Mouse (Mus musculus) kidney, embryonic 16.5 days (tissue): ENCODE results near the gene Pianp. TPM values are rescaled to one million over a fixed set of nuclear protein-coding genes. Genes with fewer than 3 reads are reported as not detected.

Experiments
- ATAC-seq: fragments of 200-750 bp; cut with Nextera tagmentation; 2 replicates; pipeline ENCODE4 v1.8.0; 2017; ENCODE audit warnings: moderate TSS enrichment; ENCODE audit not compliant: low FRiP score, low TSS enrichment
- H3K27ac ChIP-seq: fragments of 300-500 bp; sonication (generic); 2 replicates; pipeline ENCODE4 v1.5.1; 2014; ENCODE audit warnings: low read length
- H3K27me3 ChIP-seq: fragments of 300-500 bp; sonication (generic); 2 replicates; pipeline ENCODE4 v1.6.1; 2014; ENCODE audit warnings: low read length, control low read depth, mixed read lengths; ENCODE audit not compliant: insufficient read depth
- H3K36me3 ChIP-seq: fragments of 300-500 bp; sonication (generic); 2 replicates; pipeline ENCODE4 v1.6.1; 2014; ENCODE audit warnings: low read length, control low read depth, mixed read lengths; ENCODE audit not compliant: insufficient read depth
- H3K4me1 ChIP-seq: fragments of 300-500 bp; sonication (generic); 2 replicates; pipeline ENCODE4 v1.6.1; 2014; ENCODE audit warnings: low read length, control low read depth, mixed read lengths; ENCODE audit not compliant: insufficient read depth
- H3K4me2 ChIP-seq: fragments of 300-500 bp; sonication (generic); replicated peaks from 2 replicates; pipeline ENCODE4 v1.6.1; 2014; ENCODE audit warnings: low read depth, low read length
- H3K4me3 ChIP-seq: fragments of 300-500 bp; sonication (generic); 2 replicates; pipeline ENCODE4 v1.5.1; 2014; ENCODE audit warnings: mild to moderate bottlenecking, low read length
- H3K9ac ChIP-seq: fragments of 300-500 bp; sonication (generic); replicated peaks from 2 replicates; pipeline ENCODE4 v1.6.1; 2014; ENCODE audit warnings: low read length
- H3K9me3 ChIP-seq: fragments of 300-500 bp; sonication (generic); 2 replicates; pipeline ENCODE4 v1.6.1; 2016; ENCODE audit warnings: low read length, control low read depth
- WGBS: fragments of 180-500 bp; shearing (Covaris S2); extraction: QIAGEN DNeasy Blood & Tissue Kit; methylation state at CpG from one replicate; pipeline ENCODE4 v1.1.7; 2014; 5-methylcytosine and 5-hydroxymethylcytosine counted together
- polyA plus RNA-seq: library from polyadenylated mRNA; unstranded; fragments of >200 nt; fragmentation: Nextera tagmentation; extraction: Ambion mirVana; gene quantifications from 2 replicates; pipeline ENCODE4 v1.2.1, GENCODE M21; 2015

Pianp gene
- polyA plus RNA-seq, 1 experiment from 2014 or later: 2.3 TPM

DNA sequence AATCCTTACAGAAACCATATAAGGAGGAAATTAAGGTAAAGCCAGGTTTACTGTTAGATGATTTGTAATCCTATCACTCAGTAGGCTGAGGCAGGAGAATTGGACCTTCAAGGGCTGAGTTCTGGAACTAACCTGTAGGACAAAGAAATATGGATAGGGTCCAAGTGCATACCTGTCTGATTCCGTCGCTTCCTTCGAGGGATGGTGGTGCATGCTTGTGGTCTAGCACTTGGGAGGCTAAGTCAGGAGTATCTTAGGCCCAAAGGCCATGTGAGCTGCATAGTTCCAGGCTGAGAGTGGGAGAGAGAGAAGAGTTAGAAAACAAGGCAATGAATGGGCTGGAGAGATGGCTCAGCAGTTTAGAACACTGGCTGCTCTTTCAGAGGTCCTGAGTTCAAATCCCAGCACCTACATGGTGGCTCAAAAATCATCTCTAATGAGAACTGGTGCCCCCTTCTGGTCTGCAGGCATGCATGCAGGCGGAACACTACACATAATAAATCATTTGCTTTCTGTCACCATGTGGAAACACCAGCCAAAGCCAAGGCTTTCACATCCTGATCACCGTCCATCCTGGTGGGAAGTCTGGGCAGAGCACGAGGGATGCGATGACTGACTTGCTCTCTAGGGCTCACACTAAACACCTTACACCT is 29.9 kb upstream of the Pianp start:
- WGBS: 90% methylated on average over 7 of the region's 7 CpGs
- no peak overlapping the region; the same call in 1 of the 2 replicates for H3K9ac ChIP-seq

DNA sequence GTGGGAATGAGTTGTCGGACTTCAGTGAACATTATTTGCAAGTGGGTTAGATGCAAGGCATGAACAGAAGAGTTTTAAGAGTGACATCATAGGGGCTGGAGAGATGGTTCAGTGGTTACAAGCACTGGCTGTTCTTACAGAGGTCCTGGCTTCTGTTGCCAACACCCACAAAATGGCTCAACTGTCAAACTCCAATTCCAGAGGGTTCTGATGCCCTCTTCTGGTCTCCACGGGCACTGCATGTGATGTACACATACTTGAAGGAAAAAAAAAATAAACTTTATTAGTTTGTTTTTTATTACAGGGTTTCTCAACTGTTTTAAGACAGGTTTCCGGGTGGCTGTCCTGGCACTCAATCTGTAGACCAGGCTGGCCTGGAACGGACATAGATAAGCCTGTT is 28.7 kb upstream of the Pianp start:
- H3K4me2 ChIP-seq: no peak overlapping the region
- H3K4me3 ChIP-seq: no peak overlapping the region
- H3K36me3 ChIP-seq: peaks cover 8% of the 10 kb centered on the region; the same call in 1 of the 2 replicates
- no peak overlapping the region for H3K27ac ChIP-seq
- H3K4me1 ChIP-seq: peaks cover 17% of the 10 kb centered on the region; the same call in 1 of the 2 replicates
- 67% methylated on average over 4 of the region's 4 CpGs for WGBS
- H3K27me3 ChIP-seq: no peaks in the 10 kb centered on the region
- no peak for ATAC-seq
- no peaks in the 10 kb centered on the region; the same call in 1 of the 2 replicates for H3K9me3 ChIP-seq
- H3K9ac ChIP-seq: no peak overlapping the region

More for the DNA sequence above, 29.9 kb upstream of the Pianp start:
- peak overlapping the region; percentile 97 for H3K4me2 ChIP-seq
- H3K27me3 ChIP-seq: no peaks in the 10 kb centered on the region
- no peaks in the 10 kb centered on the region; the same call in 1 of the 2 replicates for H3K9me3 ChIP-seq
- H3K4me1 ChIP-seq: peaks cover 17% of the 10 kb centered on the region; the same call in 1 of the 2 replicates
- ATAC-seq: no peak
- H3K4me3 ChIP-seq: peak overlapping the region; percentile 90; the same call in 1 of the 2 replicates
- no peak overlapping the region for H3K27ac ChIP-seq
- H3K36me3 ChIP-seq: peaks cover 18% of the 10 kb centered on the region

DNA sequence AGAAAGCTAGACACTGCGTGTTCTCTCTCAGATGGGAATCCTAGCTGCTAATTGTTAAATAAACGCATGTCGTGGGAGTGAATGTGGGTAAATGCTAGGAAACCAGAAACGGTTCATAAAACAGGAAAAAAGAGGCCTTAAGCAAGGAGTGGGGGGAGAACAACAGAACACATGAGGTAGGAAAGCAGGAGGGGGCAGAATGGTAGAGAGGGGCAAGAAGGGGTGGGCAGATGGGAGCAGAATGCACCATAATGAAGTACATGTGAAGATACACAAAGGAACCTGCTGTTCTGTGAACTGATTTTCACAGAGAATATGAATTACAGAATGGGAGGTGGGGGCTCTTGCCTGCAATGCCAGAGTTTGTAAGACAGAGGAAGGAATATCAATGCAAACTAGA is 4.3 kb upstream of the Pianp start:
- WGBS: 38% methylated on average over 4 of the region's 4 CpGs
- peaks cover 33% of the 10 kb centered on the region for H3K27me3 ChIP-seq
- H3K27ac ChIP-seq: no peak overlapping the region
- H3K9ac ChIP-seq: no peak overlapping the region
- H3K9me3 ChIP-seq: peaks cover 6% of the 10 kb centered on the region
- H3K4me1 ChIP-seq: peaks cover 13% of the 10 kb centered on the region
- H3K4me3 ChIP-seq: no peak overlapping the region
- H3K4me2 ChIP-seq: no peak overlapping the region
- no peak for ATAC-seq
- no peaks in the 10 kb centered on the region for H3K36me3 ChIP-seq

DNA sequence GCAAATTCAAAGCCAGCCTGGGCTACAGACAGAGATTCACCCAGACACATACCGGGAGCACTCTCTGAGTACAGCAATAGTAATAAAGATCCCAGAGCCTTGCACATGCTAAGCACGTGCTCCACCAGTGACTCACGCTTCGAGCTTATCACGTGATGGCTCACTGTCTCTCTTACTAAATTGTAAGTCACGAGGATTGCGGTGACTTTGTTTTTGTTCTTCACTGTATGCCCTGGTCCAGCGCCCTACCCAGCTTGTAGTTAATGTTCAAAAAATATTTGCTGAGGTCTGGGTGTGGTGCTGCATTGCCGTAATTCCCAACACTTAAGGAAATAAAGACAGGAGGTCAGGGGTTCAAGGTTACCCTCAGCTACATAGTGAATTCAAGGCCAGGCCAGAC is 3.1 kb upstream of the Pianp start:
- Histone ChIP-seq H3K4me2 (no peak overlapping the region), H3K9ac (no peak overlapping the region)

DNA sequence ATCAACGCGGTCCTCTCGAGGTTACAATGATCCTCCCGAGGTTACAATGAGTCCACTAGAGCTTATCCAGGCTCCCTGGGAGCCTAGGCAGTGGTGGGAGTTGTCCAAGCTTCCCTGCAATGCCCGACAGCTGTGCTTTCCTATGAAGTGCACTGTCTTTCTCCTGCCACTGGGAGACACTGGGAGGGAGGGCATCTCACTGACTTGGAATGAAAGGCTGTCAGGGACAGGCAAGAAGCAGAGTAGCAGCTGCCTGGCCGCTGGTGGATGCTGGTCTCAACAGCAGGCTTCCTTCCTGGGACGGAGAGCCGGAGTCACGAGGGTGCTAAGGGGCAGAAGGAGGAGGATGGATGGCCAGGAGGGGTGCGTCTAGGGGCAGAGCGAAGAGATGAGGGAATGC is 2.6 kb upstream of the Pianp start:
- peak overlapping the region; percentile 31 for H3K4me2 ChIP-seq
- H3K4me1 ChIP-seq: peaks cover 28% of the 10 kb centered on the region
- 11% methylated on average over 11 of the region's 11 CpGs for WGBS
- no peaks in the 10 kb centered on the region for H3K36me3 ChIP-seq
- ATAC-seq: peak; percentile 52; the same call in 1 of the 2 replicates
- H3K27ac ChIP-seq: no peak overlapping the region
- H3K4me3 ChIP-seq: no peak overlapping the region
- H3K9ac ChIP-seq: peak overlapping the region; percentile 59; the same call in 1 of the 2 replicates
- peaks cover 6% of the 10 kb centered on the region for H3K9me3 ChIP-seq
- H3K27me3 ChIP-seq: peaks cover 50% of the 10 kb centered on the region

More for the DNA sequence above, 3.1 kb upstream of the Pianp start:
- H3K4me3 ChIP-seq: no peak overlapping the region
- no peaks in the 10 kb centered on the region for H3K36me3 ChIP-seq
- H3K27me3 ChIP-seq: peaks cover 45% of the 10 kb centered on the region
- no peak for ATAC-seq
- peaks cover 6% of the 10 kb centered on the region for H3K9me3 ChIP-seq
- WGBS: 73% methylated on average over 9 of the region's 9 CpGs
- H3K4me1 ChIP-seq: peaks cover 24% of the 10 kb centered on the region
- H3K27ac ChIP-seq: no peak overlapping the region

DNA sequence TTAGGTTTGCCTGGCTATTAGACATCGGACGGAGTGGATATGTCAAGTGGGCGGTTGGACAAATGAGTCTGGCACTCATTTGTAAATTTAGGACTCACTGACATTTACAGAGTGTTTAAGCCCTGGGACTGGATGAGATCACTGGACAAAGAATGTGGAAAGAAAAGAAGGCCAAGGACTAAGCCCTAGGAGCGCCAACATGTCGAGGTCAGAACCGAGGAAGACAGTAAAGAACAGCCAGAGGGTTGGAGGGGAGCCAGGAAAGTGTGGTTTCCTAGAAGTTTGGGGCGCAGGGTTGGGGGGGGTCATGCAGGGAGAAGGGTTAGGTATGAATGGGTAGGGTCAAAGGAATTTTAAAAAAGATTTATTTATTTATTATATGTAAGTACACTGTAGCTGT is 1.2 kb upstream of the Pianp start:
- Histone ChIP-seq H3K9ac (no peak overlapping the region), H3K27ac (no peak overlapping the region), H3K27me3 (peaks cover 63% of the 10 kb centered on the region), H3K4me1 (peaks cover 28% of the 10 kb centered on the region), H3K4me2 (no peak overlapping the region), H3K36me3 (no peaks in the 10 kb centered on the region), H3K4me3 (no peak overlapping the region), H3K9me3 (no peaks in the 10 kb centered on the region)
- no peak for ATAC-seq
- WGBS: 79% methylated on average over 7 of the region's 7 CpGs

DNA sequence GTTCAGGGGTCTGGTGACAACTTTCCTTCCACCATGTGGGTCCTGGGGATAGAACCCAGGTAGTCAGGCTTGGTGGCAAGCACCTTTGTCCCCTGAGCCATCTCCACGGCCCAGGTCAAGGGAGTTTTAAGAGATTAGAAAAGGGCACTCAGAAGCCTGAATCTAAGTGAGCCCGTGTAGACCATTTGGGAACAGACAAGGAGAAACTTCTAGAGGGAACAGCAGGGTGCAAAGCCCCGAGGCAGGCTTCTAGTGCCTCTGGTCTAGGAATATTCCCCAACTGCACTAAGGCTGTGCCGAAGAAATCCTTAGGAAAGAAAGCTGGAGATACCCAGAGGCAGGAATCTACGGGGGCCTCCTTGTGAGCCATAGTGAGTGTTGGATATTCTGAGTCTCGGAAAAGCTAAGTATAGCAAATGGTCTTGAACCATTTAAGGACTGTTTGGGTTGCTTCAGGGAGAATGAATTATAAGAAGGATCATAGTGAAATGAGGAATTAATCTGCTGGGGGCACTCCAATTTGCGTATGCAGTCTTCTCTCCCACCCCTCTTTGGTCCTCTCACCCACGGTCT is 577 bp upstream of the Pianp start:
- ATAC-seq: no peak
- H3K27ac ChIP-seq: no peak overlapping the region
- H3K9ac ChIP-seq: peak overlapping the region; percentile 11; the same call in 1 of the 2 replicates
- 50% methylated on average over 8 of the region's 8 CpGs for WGBS
- no peaks in the 10 kb centered on the region for H3K9me3 ChIP-seq
- H3K4me2 ChIP-seq: peak overlapping the region; percentile 100
- H3K27me3 ChIP-seq: peaks cover 68% of the 10 kb centered on the region
- H3K36me3 ChIP-seq: no peaks in the 10 kb centered on the region
- peak overlapping the region; percentile 58; the same call in 1 of the 2 replicates for H3K4me3 ChIP-seq
- H3K4me1 ChIP-seq: peaks cover 28% of the 10 kb centered on the region

DNA sequence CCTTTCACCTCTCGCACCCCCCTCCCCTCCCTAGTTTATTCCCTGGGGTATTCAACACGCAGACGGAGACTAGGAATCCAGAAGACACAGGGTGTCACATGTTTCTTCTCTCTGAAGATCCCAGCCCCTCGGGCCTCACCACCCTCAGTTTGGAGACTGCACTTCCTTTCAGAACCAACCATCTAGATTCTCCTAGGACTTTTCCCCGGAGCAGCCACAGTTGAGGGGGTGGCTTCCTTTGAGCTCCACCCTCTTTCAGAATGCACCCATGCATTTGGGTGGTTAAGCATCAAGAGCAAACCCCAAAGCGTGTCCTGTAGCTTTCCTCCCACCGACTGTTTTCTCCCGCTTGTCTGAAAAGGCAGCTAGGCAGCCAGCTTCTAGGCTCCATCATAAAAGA is 1.6 kb downstream of the Pianp start:
- Histone ChIP-seq H3K4me1 (peaks cover 28% of the 10 kb centered on the region), H3K9ac (no peak overlapping the region), H3K4me2 (peak overlapping the region; percentile 100), H3K4me3 (no peak overlapping the region), H3K9me3 (no peaks in the 10 kb centered on the region), H3K27ac (no peak overlapping the region), H3K27me3 (peaks cover 73% of the 10 kb centered on the region), H3K36me3 (no peaks in the 10 kb centered on the region)
- WGBS: 3% methylated on average over 8 of the region's 8 CpGs
- no peak for ATAC-seq

DNA sequence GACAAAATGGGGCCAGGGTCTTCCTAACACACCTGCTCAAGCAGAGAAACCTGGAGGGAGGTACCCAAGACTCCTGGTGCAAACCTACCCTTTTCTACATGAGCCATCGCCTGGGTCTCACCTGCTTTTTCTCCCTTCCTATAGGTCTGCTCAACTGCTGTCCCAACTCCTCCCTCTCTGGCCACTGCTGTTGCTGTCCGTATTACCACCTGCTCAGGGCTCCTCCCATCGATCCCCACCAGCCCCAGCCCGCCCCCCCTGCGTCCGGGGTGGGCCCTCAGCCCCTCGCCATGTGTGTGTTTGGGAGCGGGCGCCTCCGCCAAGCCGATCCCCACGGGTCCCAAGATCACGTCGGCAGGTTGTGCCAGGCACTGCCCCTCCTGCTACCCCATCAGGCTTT is 2.6 kb downstream of the Pianp start:
- Histone ChIP-seq H3K27ac (no peak overlapping the region), H3K36me3 (no peaks in the 10 kb centered on the region), H3K9me3 (no peaks in the 10 kb centered on the region), H3K4me2 (no peak overlapping the region), H3K9ac (no peak overlapping the region), H3K4me3 (no peak overlapping the region), H3K4me1 (peaks cover 26% of the 10 kb centered on the region), H3K27me3 (peaks cover 69% of the 10 kb centered on the region)
- no peak for ATAC-seq
- WGBS: 32% methylated on average over 14 of the region's 14 CpGs

DNA sequence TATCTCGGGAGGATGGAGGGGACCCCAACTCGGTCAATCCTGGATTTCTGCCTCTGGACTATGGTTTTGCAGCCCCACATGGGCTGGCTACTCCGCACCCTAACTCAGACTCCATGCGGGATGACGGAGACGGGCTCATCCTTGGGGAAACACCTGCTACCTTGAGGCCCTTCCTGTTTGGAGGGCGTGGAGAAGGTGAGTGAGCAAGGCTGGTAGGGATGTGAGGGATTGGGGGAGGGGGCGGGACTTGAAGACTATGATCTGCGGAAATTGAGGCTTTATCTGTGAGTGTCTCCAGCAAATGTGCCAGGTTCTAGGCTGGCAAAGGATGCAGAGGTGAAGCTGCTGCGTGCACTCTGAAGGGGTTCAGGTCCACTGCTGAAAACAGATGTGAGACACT is 3.1 kb downstream of the Pianp start:
- 33% methylated on average over 10 of the region's 10 CpGs for WGBS
- Histone ChIP-seq H3K27ac (no peak overlapping the region), H3K4me3 (no peak overlapping the region), H3K4me2 (no peak overlapping the region), H3K27me3 (peaks cover 65% of the 10 kb centered on the region), H3K9me3 (no peaks in the 10 kb centered on the region), H3K4me1 (peaks cover 23% of the 10 kb centered on the region), H3K36me3 (no peaks in the 10 kb centered on the region), H3K9ac (no peak overlapping the region)
- ATAC-seq: no peak
